Mouse (Mus musculus) liver, adult (tissue): ENCODE data around the gene Btbd2.

Experiments used
- GATA4 ChIP-seq: IDR thresholded peaks from 2 replicates; pipeline ENCODE4 v1.6.1; 2014; ENCODE audit warnings: mild to moderate bottlenecking, low read length; ENCODE audit not compliant: insufficient replicate concordance

Gene Btbd2

DNA sequence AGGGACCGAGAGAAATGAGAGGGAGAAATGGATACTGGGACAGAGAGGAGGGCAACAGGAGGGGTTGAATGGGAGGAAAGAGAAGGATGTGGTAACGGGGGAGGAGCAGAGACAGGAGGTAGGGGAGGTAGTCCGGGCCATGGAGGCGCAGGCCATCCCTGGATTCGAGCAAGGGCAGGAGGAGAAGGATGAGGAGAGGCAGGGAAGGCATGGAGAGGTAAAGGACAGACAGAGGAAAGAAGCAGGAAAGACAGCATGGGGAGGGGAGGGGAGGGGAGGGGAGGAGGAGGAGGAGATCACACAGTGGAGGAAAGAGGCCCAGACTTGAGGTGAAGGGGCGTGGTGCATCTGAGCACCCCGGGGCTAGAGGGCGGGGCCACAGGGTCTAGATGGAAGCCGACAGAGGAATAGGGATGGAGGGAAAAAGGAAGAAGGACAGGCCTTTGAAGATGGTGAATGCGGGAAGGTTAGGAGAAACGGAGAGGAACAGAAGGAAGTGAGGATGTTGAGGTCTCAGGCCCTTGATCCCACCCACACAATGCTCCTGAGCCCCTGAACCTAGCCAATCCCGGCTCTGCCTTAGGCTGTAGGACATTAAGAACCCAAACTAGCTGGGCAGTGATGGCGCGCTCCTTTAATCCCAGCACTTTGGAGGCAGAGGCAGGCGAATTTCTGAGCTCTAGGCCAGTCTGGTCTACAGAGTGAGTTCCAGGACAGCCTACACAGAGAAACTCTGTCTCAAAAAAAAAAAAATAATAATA, at the start of gene Btbd2:
Btbd2 (minus strand) TSS at position 209 of the 761 bp plus-strand sequence.
- no peak for TF ChIP-seq GATA4

DNA sequence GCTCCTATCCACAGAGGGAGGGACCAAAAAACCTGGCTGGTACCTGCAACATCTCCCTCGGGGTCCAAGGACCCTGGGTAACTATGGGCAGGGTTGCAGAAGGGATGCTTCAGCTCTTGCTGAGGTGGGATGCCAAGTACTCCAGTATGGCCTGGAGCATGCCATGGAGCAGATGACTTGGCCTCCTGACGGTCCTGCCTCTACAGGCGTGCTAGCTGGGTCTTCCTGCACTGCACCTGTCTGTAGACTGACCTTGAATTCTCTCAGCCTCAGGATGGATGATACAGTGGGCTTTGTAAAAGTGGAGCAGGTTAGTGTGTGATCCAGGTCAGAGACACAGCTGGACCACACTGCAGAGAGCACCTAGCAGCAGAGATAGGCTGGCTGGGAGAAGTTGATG, 48.6 kb upstream of the Btbd2 start:
- no peak for TF ChIP-seq GATA4

GRCm38 (mm10) chr10:80705033-80705432, 48.2 kb upstream of the Btbd2 start:
- TF ChIP-seq GATA4 = no peak

- TF ChIP-seq GATA4 = no peak
Measured at GRCm38 (mm10) chr10:80704418-80704817, 47.5 kb upstream of the Btbd2 start.

GRCm38 (mm10) chr10:80703643-80704042, 46.8 kb upstream of the Btbd2 start:
- no peak for TF ChIP-seq GATA4

- no peak; the same call in 1 of the 2 replicates for TF ChIP-seq GATA4
Measured at GRCm38 (mm10) chr10:80702536-80703390, 45.9 kb upstream of the Btbd2 start.

- TF ChIP-seq GATA4 = peak; percentile 9; the same call in 1 of the 2 replicates
Measured at GRCm38 (mm10) chr10:80701721-80702535, 45.1 kb upstream of the Btbd2 start, which contains the start of the genes Mob3a and Izumo4. Gene Mob3a (minus strand): TSS chr10:80701977. Gene Izumo4 (plus strand): TSS chr10:80702184.

GRCm38 (mm10) chr10:80700732-80701131, 43.9 kb upstream of the Btbd2 start:
- no peak for TF ChIP-seq GATA4

DNA sequence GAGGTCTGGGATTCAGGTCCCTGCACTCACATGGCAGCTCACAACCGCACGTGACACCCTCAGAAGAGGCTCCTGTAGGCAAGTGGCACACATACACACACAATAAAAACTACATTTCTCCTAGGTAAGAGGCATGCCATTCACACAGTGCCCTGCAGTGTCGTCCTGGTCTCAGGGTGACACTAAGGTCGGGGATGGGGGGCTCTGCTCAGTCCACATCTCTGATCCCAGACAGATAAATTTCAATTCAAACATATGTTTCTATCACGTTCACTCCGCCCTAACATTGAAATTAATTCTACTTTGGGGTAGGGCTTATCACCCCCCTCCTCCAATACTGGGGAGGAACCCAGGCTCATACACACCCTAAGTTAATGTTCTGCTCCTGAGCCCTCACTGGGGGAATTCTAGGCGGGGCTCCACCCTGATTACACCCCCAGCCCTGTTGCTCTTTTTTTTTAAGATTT, 43.2 kb upstream of the Btbd2 start:
- no peak for TF ChIP-seq GATA4

DNA sequence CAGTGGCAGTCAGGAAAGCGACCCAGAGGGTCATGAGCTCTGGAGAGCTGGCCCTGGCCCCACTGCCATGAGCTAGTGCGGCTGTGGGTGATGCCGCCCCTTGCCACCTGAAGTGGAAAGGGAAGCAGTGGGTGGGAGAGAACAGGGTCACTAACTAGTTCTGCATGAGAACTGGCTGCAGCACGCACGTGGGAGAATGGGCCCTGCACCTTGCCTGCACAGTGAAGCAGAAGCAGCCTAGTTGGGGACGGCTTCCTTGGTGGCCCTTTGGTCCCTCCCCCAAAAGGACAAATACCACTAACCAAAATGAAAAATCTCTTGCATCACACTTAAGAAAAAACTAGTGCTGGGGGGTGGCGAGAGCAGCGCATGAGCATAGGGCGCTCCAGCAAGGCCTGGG, 41.7 kb upstream of the Btbd2 start:
- no peak for TF ChIP-seq GATA4

DNA sequence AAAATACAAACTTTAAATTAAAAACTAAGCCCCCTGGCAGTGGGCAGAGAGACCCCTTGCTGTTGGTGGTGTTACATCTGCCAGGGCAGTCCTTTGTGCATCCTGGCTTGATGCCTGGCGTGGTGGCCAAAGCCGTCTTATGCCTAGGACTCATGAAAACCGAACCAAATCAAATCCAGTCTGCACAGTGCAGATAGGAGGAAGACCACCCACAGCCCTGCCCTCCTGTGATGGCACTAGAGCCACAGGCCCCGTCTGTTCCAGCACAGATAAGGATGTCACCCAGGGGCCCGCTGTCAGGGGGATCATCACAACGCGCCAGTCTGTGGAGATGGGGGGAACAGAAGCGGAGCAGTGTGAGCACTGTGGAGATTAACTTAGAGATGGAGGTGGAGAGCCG, 40.9 kb upstream of the Btbd2 start:
- TF ChIP-seq GATA4 = no peak

DNA sequence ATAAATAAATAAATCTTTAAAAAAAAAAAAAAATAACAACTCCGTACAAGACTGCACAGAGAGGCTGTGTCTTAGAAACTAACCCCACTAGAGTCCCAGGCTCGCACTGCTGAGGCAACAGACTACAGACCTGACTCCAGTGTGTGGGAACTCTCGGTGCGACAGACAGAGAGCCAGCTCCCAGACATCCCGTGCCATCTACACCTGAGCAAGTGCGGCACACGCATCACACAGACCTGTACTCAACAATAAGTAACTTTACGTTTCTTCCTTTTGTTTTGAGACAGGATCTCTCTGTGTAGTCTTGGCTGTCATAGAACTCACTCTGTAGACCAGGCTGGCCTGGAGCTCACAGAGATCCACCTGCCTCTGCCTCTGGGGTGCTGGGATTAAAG, 40.5 kb upstream of the Btbd2 start:
- TF ChIP-seq GATA4 = no peak

DNA sequence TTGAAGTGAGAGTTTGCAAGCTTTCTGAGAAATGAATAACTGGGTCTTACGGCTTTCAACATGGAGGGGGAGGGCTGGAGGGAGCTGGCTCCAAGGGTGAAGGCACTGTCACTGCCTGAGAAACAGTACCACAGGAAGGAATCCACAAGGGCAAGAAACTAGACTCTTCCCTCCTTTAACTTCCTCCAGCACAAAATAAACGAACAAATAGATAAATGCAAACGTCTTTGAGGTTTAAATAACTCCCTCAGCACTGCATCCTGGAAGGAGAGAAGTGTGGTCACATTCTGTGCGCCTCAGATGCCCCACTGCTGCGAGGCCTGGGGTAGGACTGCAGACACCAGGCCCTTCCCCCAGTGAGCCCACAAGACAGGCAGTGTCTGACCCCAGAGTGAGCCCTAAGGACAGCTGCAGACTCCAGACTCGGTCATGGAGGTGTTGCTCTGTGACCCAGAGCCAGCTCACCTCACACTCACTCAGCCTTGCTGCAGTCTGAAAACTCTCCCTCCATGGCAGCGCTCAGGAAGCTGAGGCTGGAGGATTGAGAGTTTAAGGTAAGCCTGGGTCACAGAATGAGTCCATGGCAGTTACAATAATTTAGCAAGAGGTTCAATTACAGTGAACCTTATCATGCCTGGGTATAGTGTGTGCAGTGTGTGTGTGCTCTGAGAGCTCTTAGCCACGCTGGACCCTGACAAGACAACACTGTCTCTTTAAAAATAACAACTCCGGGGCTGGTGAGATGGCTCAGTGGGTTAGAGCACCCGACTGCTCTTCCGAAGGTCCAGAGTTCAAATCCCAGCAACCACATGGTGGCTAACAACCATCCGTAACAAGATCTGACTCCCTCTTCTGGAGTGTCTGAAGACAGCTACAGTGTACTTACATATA, 39.9 kb upstream of the Btbd2 start:
- TF ChIP-seq GATA4 = no peak
